Comparison of ENCODE assay signal across 19 mouse cellular contexts in the genomic region with DNA sequence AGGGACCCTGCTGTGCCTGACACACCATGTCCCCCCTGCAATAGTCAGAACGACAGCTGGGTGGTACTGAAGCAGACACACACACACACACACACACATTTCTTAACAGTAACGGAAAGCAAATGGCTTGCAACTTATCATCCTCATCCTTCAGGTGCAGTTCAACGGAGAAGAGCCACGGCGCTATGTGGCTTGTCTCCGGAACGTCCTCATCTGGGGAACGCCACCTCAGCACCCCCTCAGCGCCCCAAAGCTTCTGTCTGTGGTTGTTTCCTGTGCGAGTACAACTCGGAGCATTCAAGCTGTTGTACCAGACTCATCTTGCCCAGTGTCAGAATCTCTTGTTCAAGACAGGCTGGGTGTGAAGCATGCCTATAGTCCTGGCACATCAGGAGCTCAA. TPM values are rescaled to one million over a fixed set of nuclear protein-coding genes. Genes with fewer than 3 reads are reported as not detected.
"Had no signal": no experiment of that assay in that cellular context is flagged by ENCODE, and none has a peak within 500 bp of the region (broad histone marks: within the 10 kb centered on the region; RNA-seq: fewer than 3 reads in every experiment).

No protein-coding gene starts in this region.

- DNase-seq: kidney, adult 2 months; kidney, postnatal 25 days; layer of hippocampus, adult 9-11 months; left cerebral cortex, postnatal 4 days; liver, postnatal 0 days; lung, embryonic 14.5 days; right cerebral cortex, adult 18-20 months; right cerebral cortex, postnatal 25 days; spleen, adult 18-20 months had no signal

- ATAC-seq: intestine, postnatal 0 days; liver, postnatal 0 days; lung, postnatal 0 days; midbrain, embryonic 13.5 days had no signal

- H3K36me3 ChIP-seq: limb, embryonic 12.5 days; limb, embryonic 15.5 days; midbrain, embryonic 13.5 days had no signal

RNA-seq across cellular contexts. Expression of a gene that starts 0.8 kb away (rescaled TPM):
- total RNA-seq: megakaryocyte, adult 5-6 weeks had no signal
- polyA plus RNA-seq: kidney, embryonic 14.5 days; limb, embryonic 12.5 days; liver, embryonic 11.5 days; liver, embryonic 14.5 days; macrophage had no signal

RNA-seq across cellular contexts. Expression of a gene that starts 11.7 kb away (rescaled TPM):
- polyA plus RNA-seq: macrophage had no signal
